Mouse (Mus musculus) cerebellum, adult 11-12 months (tissue): ENCODE measurements at regions not wholly inside any gene's neighbourhood (a gene's known extent, or its start where the extent isn't known, plus 50 kb on each side); places are given as distances from the start of the nearest gene placed in this dataset.

Experiments used
- DNase-seq: peaks from one replicate; pipeline ENCODE4 v3.0.0; 2022

GRCm38 (mm10) chr19:56041930-56042329 lies 245.0 kb upstream of the Habp2 start:
- no peak for DNase-seq

GRCm38 (mm10) chr19:56046784-56047390 lies 240.1 kb upstream of the Habp2 start:
- DNase-seq: no peak

- DNase-seq: no peak
These were observed 232.8 kb upstream of the Habp2 start for GRCm38 (mm10) chr19:56054186-56054585.

- no peak for DNase-seq
These were observed 230.5 kb upstream of the Habp2 start for GRCm38 (mm10) chr19:56056397-56056796.

GRCm38 (mm10) chr19:56061882-56062540 lies 224.9 kb upstream of the Habp2 start:
- no peak for DNase-seq

- DNase-seq: no peak
These were observed 223.8 kb upstream of the Habp2 start for GRCm38 (mm10) chr19:56063099-56063498.

GRCm38 (mm10) chr19:56065730-56066129 lies 221.2 kb upstream of the Habp2 start:
- no peak for DNase-seq

- DNase-seq: no peak
These were observed 218.8 kb upstream of the Habp2 start for GRCm38 (mm10) chr19:56068165-56068564.

GRCm38 (mm10) chr19:56068854-56069253 lies 218.1 kb upstream of the Habp2 start:
- DNase-seq: no peak

GRCm38 (mm10) chr19:56069266-56069665 lies 217.7 kb upstream of the Habp2 start:
- DNase-seq: no peak

GRCm38 (mm10) chr19:56071340-56071739 lies 215.6 kb upstream of the Habp2 start:
- DNase-seq: no peak

GRCm38 (mm10) chr19:56076128-56076527 lies 210.8 kb upstream of the Habp2 start:
- no peak for DNase-seq

GRCm38 (mm10) chr19:56077491-56077890 lies 209.4 kb upstream of the Habp2 start:
- no peak for DNase-seq

GRCm38 (mm10) chr19:56086413-56087083 lies 200.4 kb upstream of the Habp2 start:
- no peak for DNase-seq

GRCm38 (mm10) chr19:56087127-56087526 lies 199.8 kb upstream of the Habp2 start:
- DNase-seq: no peak

- DNase-seq: no peak
These were observed 197.1 kb upstream of the Habp2 start for GRCm38 (mm10) chr19:56089795-56090375.

GRCm38 (mm10) chr19:56091581-56091980 lies 195.4 kb upstream of the Habp2 start:
- no peak for DNase-seq

- no peak for DNase-seq
These were observed 191.1 kb upstream of the Habp2 start for GRCm38 (mm10) chr19:56095873-56096272.

- no peak for DNase-seq
These were observed 187.2 kb upstream of the Habp2 start for GRCm38 (mm10) chr19:56099725-56100124.

- DNase-seq: no peak
These were observed 186.6 kb upstream of the Habp2 start for GRCm38 (mm10) chr19:56100131-56100872.

- DNase-seq: no peak
These were observed 184.4 kb upstream of the Habp2 start for GRCm38 (mm10) chr19:56102454-56103080.

GRCm38 (mm10) chr19:56105073-56105451 lies 181.9 kb upstream of the Habp2 start:
- no peak for DNase-seq
